33 mouse cellular contexts compared by ENCODE assay signal in the genomic region with DNA sequence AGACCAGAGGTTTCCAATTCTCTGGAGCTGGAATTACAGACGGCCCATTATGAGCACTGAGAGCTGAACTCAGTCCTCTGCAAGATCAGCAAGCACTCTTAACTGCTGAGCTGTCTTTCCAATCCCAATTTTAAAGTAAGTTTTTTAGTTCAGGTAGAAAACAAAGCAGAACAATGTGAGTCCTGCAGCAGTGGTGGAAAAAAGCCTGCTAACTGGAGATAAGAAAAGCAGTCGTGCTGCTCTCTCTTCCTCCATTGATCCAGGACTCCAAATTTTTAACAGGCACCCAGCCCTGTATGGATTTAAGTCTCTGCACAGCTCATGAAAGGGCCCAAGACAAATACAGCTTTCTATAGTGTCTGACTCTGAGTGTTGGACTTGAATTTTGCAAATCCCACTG.
"Had no signal": no experiment of that assay in that cellular context is flagged by ENCODE, and none has a peak within 500 bp of the region (broad histone marks: within the 10 kb centered on the region; RNA-seq: fewer than 3 reads in every experiment).

No protein-coding gene starts in this region.

- H3K4me1 ChIP-seq: intestine, embryonic 15.5 days; kidney, embryonic 15.5 days had no signal

- H3K27me3 ChIP-seq: heart, embryonic 13.5 days; heart, embryonic 15.5 days; hindbrain, embryonic 12.5 days; hindbrain, embryonic 13.5 days; hindbrain, embryonic 15.5 days; intestine, embryonic 15.5 days; kidney, embryonic 15.5 days had no signal

- H3K27ac ChIP-seq: heart, embryonic 13.5 days; heart, embryonic 15.5 days; hindbrain, embryonic 10.5 days; hindbrain, embryonic 12.5 days; hindbrain, embryonic 13.5 days; hindbrain, embryonic 14.5 days; hindbrain, embryonic 15.5 days; hindbrain, postnatal 0 days; intestine, embryonic 15.5 days; kidney, embryonic 15.5 days; kidney, postnatal 0 days; layer of hippocampus, adult 2 months; left cerebral cortex, adult 2 months had no signal

- H3K9me3 ChIP-seq: heart, embryonic 13.5 days; heart, embryonic 15.5 days; hindbrain, embryonic 10.5 days; hindbrain, embryonic 12.5 days; hindbrain, embryonic 13.5 days; hindbrain, embryonic 15.5 days; intestine, embryonic 15.5 days; kidney, embryonic 15.5 days had no signal

- H3K9ac ChIP-seq: heart, embryonic 13.5 days; heart, embryonic 15.5 days; hindbrain, embryonic 12.5 days; hindbrain, embryonic 13.5 days; hindbrain, embryonic 14.5 days; hindbrain, embryonic 15.5 days; intestine, embryonic 15.5 days; kidney, embryonic 15.5 days had no signal

- DNase-seq: heart, postnatal 10 days; heart, postnatal 14 days; heart, postnatal 36 days; heart, postnatal 4 days; kidney, adult 11 months; kidney, adult 18-20 months; kidney, adult 2 months; kidney, adult 8-10 months; kidney, adult 9 months; kidney, postnatal 10 days; kidney, postnatal 14 days; kidney, postnatal 25 days; kidney, postnatal 36 days; kidney, postnatal 4 days; layer of hippocampus, adult 9-11 months; layer of hippocampus, postnatal 36 days had no signal

- H3K4me2 ChIP-seq: heart, embryonic 13.5 days; heart, embryonic 15.5 days; hindbrain, embryonic 12.5 days; hindbrain, embryonic 13.5 days; hindbrain, embryonic 14.5 days; hindbrain, embryonic 15.5 days; intestine, embryonic 15.5 days; kidney, embryonic 15.5 days had no signal

- ATAC-seq: hindbrain, embryonic 16.5 days; hindbrain, postnatal 0 days; inflammation-experienced regulatory T-cells, adult 6 months; intestine, embryonic 15.5 days; intestine, embryonic 16.5 days; intestine, postnatal 0 days had no signal

- H3K4me3 ChIP-seq: heart, embryonic 13.5 days; heart, embryonic 15.5 days; hindbrain, embryonic 10.5 days; hindbrain, embryonic 12.5 days; hindbrain, embryonic 13.5 days; hindbrain, embryonic 15.5 days; intestine, embryonic 15.5 days; kidney, embryonic 15.5 days; layer of hippocampus, adult 2 months; left cerebral cortex, adult 2 months had no signal
